Mouse (Mus musculus): ENCODE measurements around the gene Nav2. TPM values are rescaled to one million over a fixed set of nuclear protein-coding genes. Genes with fewer than 3 reads are reported as not detected.

The Nav2 gene
- polyA plus RNA-seq, 1 experiment from 2014 or later, result 34.9 TPM

DNA sequence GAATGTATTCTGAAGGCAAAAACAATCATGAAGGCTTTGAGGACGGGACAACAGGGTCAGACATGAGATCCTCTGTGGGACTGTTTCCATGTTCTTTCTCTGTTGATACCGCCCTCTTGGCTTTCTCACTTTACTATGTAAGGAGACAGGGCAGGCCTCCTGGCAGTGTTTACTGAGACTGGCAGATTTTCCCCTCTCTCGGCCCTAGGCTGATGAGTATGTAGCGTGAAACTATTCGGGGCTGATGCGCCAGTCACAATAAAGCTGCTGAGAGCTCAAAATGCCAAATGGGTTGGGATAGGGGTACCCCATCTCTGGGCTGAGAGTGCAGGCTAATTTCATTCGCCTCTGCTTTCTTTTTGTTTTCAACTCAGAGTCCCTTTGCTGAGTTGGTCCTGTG lies 373.9 kb downstream of the Nav2 start:
- no peak overlapping the region for H3K4me2 ChIP-seq (ENCODE audit: low read length)
- peaks cover 8 to 21% of the 10 kb centered on the region in 2 experiments for H3K4me1 ChIP-seq (ENCODE audit: control insufficient read depth in 2 of 2, insufficient read depth in 2 of 2, low read length in 2 of 2)
- ATAC-seq (ENCODE audit: insufficient number of reproducible peaks, insufficient read depth, low FRiP score, low read depth), result no peak
- no peak overlapping the region for H3K9ac ChIP-seq (ENCODE audit: low read length)
- 77% methylated on average over 7 of the region's 7 CpGs for WGBS
- H3K27me3 ChIP-seq (ENCODE audit: control insufficient read depth, insufficient read depth, low read length), result no peaks in the 10 kb centered on the region
- no peak overlapping the region for H3K4me3 ChIP-seq (ENCODE audit: control insufficient read depth in 1 of 2, insufficient read depth in 1 of 2, low read depth in 1 of 2, low read length in 2 of 2)
- no peaks in the 10 kb centered on the region for H3K9me3 ChIP-seq (ENCODE audit: control insufficient read depth, low read length)
- no peak overlapping the region for H3K27ac ChIP-seq (replicated peaks in 1 of 2; ENCODE audit: control insufficient read depth in 1 of 2, insufficient read depth in 1 of 2, low read depth in 2 of 2, low read length in 2 of 2)
- no peaks in the 10 kb centered on the region for H3K36me3 ChIP-seq (ENCODE audit: control insufficient read depth, insufficient read depth, low read length)

- Histone ChIP-seq H3K27me3 (ENCODE audit: control insufficient read depth, insufficient read depth, low read length) (no peaks in the 10 kb centered on the region), H3K9me3 (ENCODE audit: control insufficient read depth, low read length) (no peaks in the 10 kb centered on the region), H3K4me1 (ENCODE audit: control insufficient read depth in 2 of 2, insufficient read depth in 2 of 2, low read length in 2 of 2) (peaks cover 11 to 23% of the 10 kb centered on the region in 2 experiments), H3K4me3 (ENCODE audit: control insufficient read depth in 1 of 2, insufficient read depth in 1 of 2, low read depth in 1 of 2, low read length in 2 of 2) (no peak overlapping the region), H3K36me3 (ENCODE audit: control insufficient read depth, insufficient read depth, low read length) (no peaks in the 10 kb centered on the region), H3K4me2 (ENCODE audit: low read length) (no peak overlapping the region), H3K27ac (replicated peaks in 1 of 2; ENCODE audit: control insufficient read depth in 1 of 2, insufficient read depth in 1 of 2, low read depth in 2 of 2, low read length in 2 of 2) (no peak overlapping the region), H3K9ac (ENCODE audit: low read length) (no peak overlapping the region)
- ATAC-seq (ENCODE audit: insufficient number of reproducible peaks, insufficient read depth, low FRiP score, low read depth), result no peak
- WGBS, result 53% methylated on average over 11 of the region's 11 CpGs
Measured at GRCm38 (mm10) chr7:49283507-49284361, 375.2 kb downstream of the Nav2 start.

DNA sequence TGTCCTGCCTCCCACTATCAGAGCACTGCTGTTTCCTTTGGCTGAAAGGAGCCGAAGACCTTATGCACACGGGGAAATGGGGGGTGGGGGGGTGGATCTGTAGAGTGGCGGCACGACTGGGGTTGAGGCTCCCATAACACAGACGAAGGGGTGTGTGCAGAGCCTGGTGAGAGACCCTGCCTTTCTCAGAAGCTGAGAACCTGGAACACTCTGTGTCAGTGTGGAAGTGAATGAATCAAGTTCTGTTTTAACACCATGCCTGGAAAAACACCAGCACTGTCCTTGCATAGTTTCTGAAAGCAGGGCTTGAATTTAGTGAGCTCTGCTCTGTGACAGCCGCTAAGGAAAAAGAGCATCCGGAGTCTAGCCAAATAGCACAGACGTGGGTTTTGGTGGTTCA lies 379.7 kb downstream of the Nav2 start:
- H3K4me3 ChIP-seq (ENCODE audit: control insufficient read depth in 1 of 2, insufficient read depth in 1 of 2, low read depth in 1 of 2, low read length in 2 of 2), result no peak overlapping the region
- H3K9ac ChIP-seq (ENCODE audit: low read length), result no peak overlapping the region
- 0 out of 4 replicates have a peak overlapping the region, but pooled peaks of 1 of the 2 experiments have one; percentile 8 for H3K27ac ChIP-seq (replicated peaks in 1 of 2; ENCODE audit: control insufficient read depth in 1 of 2, insufficient read depth in 1 of 2, low read depth in 2 of 2, low read length in 2 of 2)
- 39% methylated on average over 8 of the region's 8 CpGs for WGBS
- H3K36me3 ChIP-seq (ENCODE audit: control insufficient read depth, insufficient read depth, low read length), result no peaks in the 10 kb centered on the region
- peaks cover 12 to 30% of the 10 kb centered on the region in 2 experiments for H3K4me1 ChIP-seq (ENCODE audit: control insufficient read depth in 2 of 2, insufficient read depth in 2 of 2, low read length in 2 of 2)
- ATAC-seq (ENCODE audit: insufficient number of reproducible peaks, insufficient read depth, low FRiP score, low read depth), result no peak
- H3K27me3 ChIP-seq (ENCODE audit: control insufficient read depth, insufficient read depth, low read length), result no peaks in the 10 kb centered on the region
- no peak overlapping the region for H3K4me2 ChIP-seq (ENCODE audit: low read length)
- 0 out of 2 replicates have a peak, but pooled peaks cover 2% of the 10 kb centered on the region for H3K9me3 ChIP-seq (ENCODE audit: control insufficient read depth, low read length)

- Histone ChIP-seq H3K4me3 (ENCODE audit: control insufficient read depth in 1 of 2, insufficient read depth in 1 of 2, low read depth in 1 of 2, low read length in 2 of 2) (no peak overlapping the region), H3K9me3 (ENCODE audit: control insufficient read depth, low read length) (0 out of 2 replicates have a peak, but pooled peaks cover 2% of the 10 kb centered on the region), H3K9ac (ENCODE audit: low read length) (no peak overlapping the region), H3K4me2 (ENCODE audit: low read length) (no peak overlapping the region), H3K27me3 (ENCODE audit: control insufficient read depth, insufficient read depth, low read length) (no peaks in the 10 kb centered on the region), H3K27ac (replicated peaks in 1 of 2; ENCODE audit: control insufficient read depth in 1 of 2, insufficient read depth in 1 of 2, low read depth in 2 of 2, low read length in 2 of 2) (no peak overlapping the region), H3K36me3 (ENCODE audit: control insufficient read depth, insufficient read depth, low read length) (no peaks in the 10 kb centered on the region), H3K4me1 (ENCODE audit: control insufficient read depth in 2 of 2, insufficient read depth in 2 of 2, low read length in 2 of 2) (peaks cover 5 to 15% of the 10 kb centered on the region in 2 experiments; a peak in 3 of 4 replicates)
- WGBS, result 86% methylated on average over 4 of the region's 4 CpGs
- no peak for ATAC-seq (ENCODE audit: insufficient number of reproducible peaks, insufficient read depth, low FRiP score, low read depth)
Measured at GRCm38 (mm10) chr7:49290308-49290707, 381.8 kb downstream of the Nav2 start.

GRCm38 (mm10) chr7:49291208-49291892 lies 382.8 kb downstream of the Nav2 start:
- H3K27ac ChIP-seq (replicated peaks in 1 of 2; ENCODE audit: control insufficient read depth in 1 of 2, insufficient read depth in 1 of 2, low read depth in 2 of 2, low read length in 2 of 2), result no peak overlapping the region
- WGBS, result 77% methylated on average over 8 of the region's 8 CpGs
- peaks cover 5 to 15% of the 10 kb centered on the region in 2 experiments; a peak in 3 of 4 replicates for H3K4me1 ChIP-seq (ENCODE audit: control insufficient read depth in 2 of 2, insufficient read depth in 2 of 2, low read length in 2 of 2)
- ATAC-seq (ENCODE audit: insufficient number of reproducible peaks, insufficient read depth, low FRiP score, low read depth), result no peak
- H3K36me3 ChIP-seq (ENCODE audit: control insufficient read depth, insufficient read depth, low read length), result no peaks in the 10 kb centered on the region
- no peaks in the 10 kb centered on the region for H3K27me3 ChIP-seq (ENCODE audit: control insufficient read depth, insufficient read depth, low read length)
- H3K4me2 ChIP-seq (ENCODE audit: low read length), result no peak overlapping the region
- no peak overlapping the region for H3K9ac ChIP-seq (ENCODE audit: low read length)
- 0 out of 2 replicates have a peak, but pooled peaks cover 2% of the 10 kb centered on the region for H3K9me3 ChIP-seq (ENCODE audit: control insufficient read depth, low read length)
- H3K4me3 ChIP-seq (ENCODE audit: control insufficient read depth in 1 of 2, insufficient read depth in 1 of 2, low read depth in 1 of 2, low read length in 2 of 2), result no peak overlapping the region

DNA sequence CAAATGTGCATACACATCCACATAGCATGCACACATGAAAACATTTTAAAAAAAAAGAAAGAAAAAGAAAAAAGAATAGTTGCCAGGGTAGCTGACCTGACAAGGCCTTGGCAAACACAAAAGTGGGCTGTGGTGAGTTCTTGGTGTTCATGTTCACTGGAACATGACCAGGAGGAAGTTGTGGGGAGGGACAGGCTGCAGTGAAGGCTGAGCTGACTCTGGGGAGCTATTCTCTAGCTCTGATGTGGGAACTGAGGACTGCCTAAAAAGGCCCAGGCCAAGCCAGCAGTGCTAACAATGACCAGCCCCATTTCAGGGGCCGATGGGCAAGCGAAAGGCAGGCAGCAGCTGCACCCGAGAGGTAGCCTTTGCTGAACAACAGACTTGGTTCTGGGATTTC lies 388.6 kb downstream of the Nav2 start:
- ATAC-seq (ENCODE audit: insufficient number of reproducible peaks, insufficient read depth, low FRiP score, low read depth), result no peak
- H3K4me3 ChIP-seq (ENCODE audit: control insufficient read depth in 1 of 2, insufficient read depth in 1 of 2, low read depth in 1 of 2, low read length in 2 of 2), result no peak overlapping the region

GRCm38 (mm10) chr7:49298431-49298839 lies 389.9 kb downstream of the Nav2 start:
- no peak overlapping the region for H3K4me2 ChIP-seq (ENCODE audit: low read length)
- peaks cover 12 to 26% of the 10 kb centered on the region in 2 experiments for H3K4me1 ChIP-seq (ENCODE audit: control insufficient read depth in 2 of 2, insufficient read depth in 2 of 2, low read length in 2 of 2)
- H3K9me3 ChIP-seq (ENCODE audit: control insufficient read depth, low read length), result no peaks in the 10 kb centered on the region
- no peaks in the 10 kb centered on the region for H3K27me3 ChIP-seq (ENCODE audit: control insufficient read depth, insufficient read depth, low read length)
- no peak overlapping the region for H3K9ac ChIP-seq (ENCODE audit: low read length)
- H3K36me3 ChIP-seq (ENCODE audit: control insufficient read depth, insufficient read depth, low read length), result no peaks in the 10 kb centered on the region
- no peak overlapping the region for H3K4me3 ChIP-seq (ENCODE audit: control insufficient read depth in 1 of 2, insufficient read depth in 1 of 2, low read depth in 1 of 2, low read length in 2 of 2)
- ATAC-seq (ENCODE audit: insufficient number of reproducible peaks, insufficient read depth, low FRiP score, low read depth), result no peak
- H3K27ac ChIP-seq (replicated peaks in 1 of 2; ENCODE audit: control insufficient read depth in 1 of 2, insufficient read depth in 1 of 2, low read depth in 2 of 2, low read length in 2 of 2), result no peak overlapping the region
- WGBS, result 21% methylated on average over 4 of the region's 4 CpGs

More for the DNA sequence above, 388.6 kb downstream of the Nav2 start:
- Histone ChIP-seq H3K4me1 (ENCODE audit: control insufficient read depth in 2 of 2, insufficient read depth in 2 of 2, low read length in 2 of 2) (peaks cover 14 to 24% of the 10 kb centered on the region in 2 experiments), H3K27me3 (ENCODE audit: control insufficient read depth, insufficient read depth, low read length) (no peaks in the 10 kb centered on the region), H3K9ac (ENCODE audit: low read length) (no peak overlapping the region), H3K9me3 (ENCODE audit: control insufficient read depth, low read length) (no peaks in the 10 kb centered on the region), H3K36me3 (ENCODE audit: control insufficient read depth, insufficient read depth, low read length) (no peaks in the 10 kb centered on the region), H3K27ac (replicated peaks in 1 of 2; ENCODE audit: control insufficient read depth in 1 of 2, insufficient read depth in 1 of 2, low read depth in 2 of 2, low read length in 2 of 2) (no peak overlapping the region), H3K4me2 (ENCODE audit: low read length) (no peak overlapping the region)
- WGBS, result 84% methylated on average over 3 of the region's 3 CpGs
